Mouse (Mus musculus) stomach, embryonic 14.5 days (tissue): ENCODE measurements around the gene Tmem189. TPM values are rescaled to one million over a fixed set of nuclear protein-coding genes. Genes with fewer than 3 reads are reported as not detected.
"Not testable (repeated sequence)": the region's sequence is repeated elsewhere in the genome, so short reads cannot be mapped to it uniquely, and the experiment has no call there.

ENCODE experiments used
- ATAC-seq: fragments of 200-750 bp; cut with Nextera tagmentation; 2 replicates; pipeline ENCODE4 v1.8.0; 2017; ENCODE audit warnings: low read depth, moderate TSS enrichment; ENCODE audit not compliant: insufficient number of reproducible peaks, insufficient read depth, low FRiP score
- H3K27ac ChIP-seq: fragments of 300-500 bp; sonication (generic); 2 replicates; pipeline ENCODE4 v1.5.1; 2014; ENCODE audit warnings: mild to moderate bottlenecking, low read length, moderate library complexity, mixed read lengths
- H3K27me3 ChIP-seq: fragments of 300-500 bp; sonication (generic); 2 replicates; pipeline ENCODE4 v1.6.1; 2014; ENCODE audit warnings: low read length, control low read depth, mixed read lengths; ENCODE audit not compliant: control insufficient read depth, insufficient read depth
- H3K36me3 ChIP-seq: fragments of 300-500 bp; sonication (generic); 2 replicates; pipeline ENCODE4 v1.6.1; 2014; ENCODE audit warnings: mild to moderate bottlenecking, control low read depth, low read length, moderate library complexity, mixed read lengths; ENCODE audit not compliant: control insufficient read depth, insufficient read depth
- H3K4me1 ChIP-seq: fragments of 300-500 bp; sonication (generic); 2 replicates; pipeline ENCODE4 v1.6.1; 2014; ENCODE audit warnings: low read length, control low read depth, mixed read lengths; ENCODE audit not compliant: control insufficient read depth, insufficient read depth
- H3K4me2 ChIP-seq: fragments of 300-500 bp; sonication (generic); replicated peaks from 2 replicates; pipeline ENCODE4 v1.6.1; 2014; ENCODE audit warnings: low read depth, low read length, control low read depth
- H3K4me3 ChIP-seq: fragments of 300-500 bp; sonication (generic); 2 replicates; pipeline ENCODE4 v1.5.1; 2014; ENCODE audit warnings: low read depth, low read length, control low read depth
- H3K9ac ChIP-seq: fragments of 300-500 bp; sonication (generic); replicated peaks from 2 replicates; pipeline ENCODE4 v1.6.1; 2014; ENCODE audit warnings: low read depth, mild to moderate bottlenecking, control low read depth, low read length, moderate library complexity, mixed read lengths
- H3K9me3 ChIP-seq: fragments of 300-500 bp; sonication (generic); 2 replicates; pipeline ENCODE4 v1.6.1; 2016; ENCODE audit warnings: low read depth, low read length, control low read depth; ENCODE audit not compliant: control insufficient read depth
- WGBS: fragments of 180-500 bp; shearing (Covaris S2); extraction: QIAGEN DNeasy Blood & Tissue Kit; methylation state at CpG from one replicate; pipeline ENCODE4 v1.1.7; 2014; 5-methylcytosine and 5-hydroxymethylcytosine counted together
- polyA plus RNA-seq: library from polyadenylated mRNA; unstranded; fragments of >200 nt; fragmentation: Nextera tagmentation; extraction: Ambion mirVana; gene quantifications from 2 replicates; pipeline ENCODE4 v1.2.1, GENCODE M21; 2014

The Tmem189 gene
- polyA plus RNA-seq, 1 experiment from 2014 or later, result 38.9 TPM

- 32% methylated on average over 2 of the region's 2 CpGs for WGBS
- no peak overlapping the region for H3K4me3 ChIP-seq
- no peak for ATAC-seq
- no peak overlapping the region for H3K9ac ChIP-seq
- peaks cover 8% of the 10 kb centered on the region for H3K36me3 ChIP-seq
- no peak overlapping the region for H3K4me2 ChIP-seq
- no peaks in the 10 kb centered on the region for H3K9me3 ChIP-seq
- H3K4me1 ChIP-seq, result peaks cover 28% of the 10 kb centered on the region
- no peak overlapping the region for H3K27ac ChIP-seq
- no peaks in the 10 kb centered on the region for H3K27me3 ChIP-seq
These were observed 64.0 kb downstream of the Tmem189 start for GRCm38 (mm10) chr2:167625670-167626069.

- H3K27me3 ChIP-seq, result no peaks in the 10 kb centered on the region
- ATAC-seq, result no peak
- no peak overlapping the region for H3K27ac ChIP-seq
- H3K9ac ChIP-seq, result no peak overlapping the region
- WGBS, result 81% methylated on average over 5 of the region's 6 CpGs
- peaks cover 8% of the 10 kb centered on the region for H3K36me3 ChIP-seq
- peaks cover 17% of the 10 kb centered on the region; the same call in 1 of the 2 replicates for H3K4me1 ChIP-seq
- H3K9me3 ChIP-seq, result no peaks in the 10 kb centered on the region
- no peak overlapping the region for H3K4me2 ChIP-seq
- no peak overlapping the region for H3K4me3 ChIP-seq
These were observed 65.1 kb downstream of the Tmem189 start for GRCm38 (mm10) chr2:167624368-167625075.

- Histone ChIP-seq H3K27ac (no peak overlapping the region), H3K9me3 (no peaks in the 10 kb centered on the region), H3K36me3 (peaks cover 8% of the 10 kb centered on the region), H3K4me1 (0 out of 2 replicates have a peak, but pooled peaks cover 5% of the 10 kb centered on the region), H3K9ac (no peak overlapping the region), H3K4me2 (no peak overlapping the region), H3K4me3 (no peak overlapping the region), H3K27me3 (no peaks in the 10 kb centered on the region)
- WGBS, result 69% methylated on average over 5 of the region's 5 CpGs
- ATAC-seq, result no peak
These were observed 66.7 kb downstream of the Tmem189 start for GRCm38 (mm10) chr2:167622965-167623364.

GRCm38 (mm10) chr2:167622352-167622751, 67.3 kb downstream of the Tmem189 start:
- Histone ChIP-seq H3K9ac (no peak overlapping the region), H3K27ac (no peak overlapping the region), H3K4me3 (no peak overlapping the region), H3K27me3 (no peaks in the 10 kb centered on the region), H3K36me3 (peaks cover 9% of the 10 kb centered on the region), H3K9me3 (no peaks in the 10 kb centered on the region), H3K4me2 (no peak overlapping the region), H3K4me1 (0 out of 2 replicates have a peak, but pooled peaks cover 5% of the 10 kb centered on the region)
- WGBS, result 80% methylated on average over 13 of the region's 13 CpGs
- ATAC-seq, result no peak

- H3K27ac ChIP-seq, result no peak overlapping the region
- no peak overlapping the region for H3K4me2 ChIP-seq
- H3K9ac ChIP-seq, result no peak overlapping the region
- peaks cover 11% of the 10 kb centered on the region for H3K36me3 ChIP-seq
- peak; percentile 20; the same call in 1 of the 2 replicates for ATAC-seq
- H3K9me3 ChIP-seq, result no peaks in the 10 kb centered on the region
- H3K27me3 ChIP-seq, result no peaks in the 10 kb centered on the region
- WGBS, result 78% methylated on average over 9 of the region's 9 CpGs
- 0 out of 2 replicates have a peak, but pooled peaks cover 5% of the 10 kb centered on the region for H3K4me1 ChIP-seq
- H3K4me3 ChIP-seq, result no peak overlapping the region
These were observed 68.2 kb downstream of the Tmem189 start for GRCm38 (mm10) chr2:167621255-167622087.

GRCm38 (mm10) chr2:167617472-167617871, 72.2 kb downstream of the Tmem189 start:
- no peak for ATAC-seq
- H3K36me3 ChIP-seq, result peaks cover 39% of the 10 kb centered on the region
- no peak overlapping the region for H3K9ac ChIP-seq
- 73% methylated on average over 4 of the region's 4 CpGs for WGBS
- H3K4me2 ChIP-seq, result no peak overlapping the region
- H3K27ac ChIP-seq, result no peak overlapping the region
- H3K4me1 ChIP-seq, result 0 out of 2 replicates have a peak, but pooled peaks cover 5% of the 10 kb centered on the region
- no peaks in the 10 kb centered on the region for H3K9me3 ChIP-seq
- no peaks in the 10 kb centered on the region for H3K27me3 ChIP-seq
- no peak overlapping the region for H3K4me3 ChIP-seq

- H3K4me3 ChIP-seq, result no peak overlapping the region
- H3K4me2 ChIP-seq, result no peak overlapping the region
- 84% methylated on average over 3 of the region's 3 CpGs for WGBS
- ATAC-seq, result no peak
- no peak overlapping the region for H3K27ac ChIP-seq
- H3K27me3 ChIP-seq, result no peaks in the 10 kb centered on the region
- peaks cover 44% of the 10 kb centered on the region for H3K36me3 ChIP-seq
- H3K4me1 ChIP-seq, result 0 out of 2 replicates have a peak, but pooled peaks cover 5% of the 10 kb centered on the region
- no peaks in the 10 kb centered on the region for H3K9me3 ChIP-seq
- no peak overlapping the region for H3K9ac ChIP-seq
These were observed 72.6 kb downstream of the Tmem189 start for GRCm38 (mm10) chr2:167617034-167617433.

GRCm38 (mm10) chr2:167613335-167613734, 76.3 kb downstream of the Tmem189 start:
- H3K9me3 ChIP-seq, H3K4me2 ChIP-seq, H3K4me3 ChIP-seq, H3K27ac ChIP-seq, ATAC-seq, H3K9ac ChIP-seq, H3K27me3 ChIP-seq, H3K4me1 ChIP-seq: not testable (repeated sequence)
- H3K36me3 ChIP-seq, result peaks cover 60% of the 10 kb centered on the region
- 96% methylated on average over 7 of the region's 7 CpGs for WGBS
